Mouse (Mus musculus): ENCODE results near the gene Apoa2. TPM values are rescaled to one million over a fixed set of nuclear protein-coding genes. Genes with fewer than 3 reads are reported as not detected.

Gene Apoa2
- 2.6 and 5.1 TPM in 2 replicates for polyA plus RNA-seq (2015; fragmentation: Nextera tagmentation; extraction: Ambion mirVana)

DNA sequence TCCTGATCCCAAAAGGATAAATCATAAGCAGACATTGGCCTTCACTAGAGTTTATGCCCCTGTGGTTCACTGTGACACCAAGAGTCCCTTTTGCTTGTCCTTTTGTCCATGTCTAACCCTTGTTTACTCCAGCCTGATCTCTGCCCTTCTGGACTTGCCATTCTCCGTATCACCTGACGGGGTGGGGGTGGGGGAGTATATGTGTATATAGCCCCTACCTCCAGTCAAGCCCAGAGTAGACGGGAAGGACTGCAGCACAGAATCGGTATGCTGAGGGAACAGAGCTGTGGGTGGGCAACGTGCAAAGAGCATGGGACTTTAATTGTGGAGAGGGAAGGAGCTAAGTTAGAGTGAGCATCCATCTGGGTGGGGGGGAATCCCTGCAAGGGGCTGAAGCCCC lies at the start of gene Apoa2:
TSS of gene Apoa2 (plus strand) at position 198 of the 400 bp plus-strand sequence.
- Histone ChIP-seq H3K4me2 (replicated peaks) (no peak within 1 kb of the TSS), H3K9me3 (no peaks in the 10 kb centered on the region), H3K9ac (replicated peaks) (no peak within 1 kb of the TSS), H3K27me3 (no peaks in the 10 kb centered on the region), H3K4me3 (replicated peaks) (no peak within 1 kb of the TSS), H3K4me1 (replicated peaks) (peaks cover 16% of the 10 kb centered on the region), H3K36me3 (peaks cover 4% of the 10 kb centered on the region), H3K27ac (no peak within 1 kb of the TSS)
- ATAC-seq = no peak
- WGBS = 78% methylated on average over 5 of the region's 5 CpGs

DNA sequence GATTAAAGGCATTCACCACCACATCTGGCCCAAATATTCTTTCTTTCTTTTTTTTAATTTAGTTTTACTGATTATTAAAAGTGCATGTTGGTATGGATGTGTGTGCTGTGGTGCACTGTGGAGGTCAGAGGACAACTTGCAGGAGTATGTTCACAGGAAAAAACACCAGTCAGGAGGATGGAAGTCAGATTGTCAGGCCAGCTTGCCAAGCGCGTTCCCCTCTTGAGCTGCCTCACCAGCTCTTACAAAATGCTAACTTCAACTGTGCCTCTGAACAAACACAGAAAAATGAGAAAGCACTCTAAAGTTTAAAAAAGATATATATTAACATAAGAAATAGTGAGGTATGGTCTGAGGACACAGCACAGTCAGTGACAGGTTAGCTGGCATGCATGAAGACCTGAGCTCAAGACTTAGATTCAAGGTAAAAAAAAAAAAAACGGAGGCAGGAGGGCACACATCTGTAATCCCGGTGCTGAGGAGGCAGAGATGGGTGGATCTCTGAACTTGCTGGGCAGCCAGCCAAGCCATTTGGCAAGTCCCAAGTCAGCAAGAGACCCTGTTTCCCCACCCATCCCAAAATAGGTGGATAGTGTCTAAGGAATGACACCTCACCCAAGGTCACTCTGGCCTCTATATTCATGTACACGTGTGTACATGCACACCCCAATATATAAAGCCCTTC lies 45.2 kb upstream of the Apoa2 start:
- no peak for ATAC-seq
- Histone ChIP-seq H3K36me3 (no peaks in the 10 kb centered on the region), H3K4me3 (replicated peaks) (no peak overlapping the region), H3K27me3 (no peaks in the 10 kb centered on the region), H3K4me1 (replicated peaks) (no peaks in the 10 kb centered on the region), H3K27ac (no peak overlapping the region), H3K9me3 (no peaks in the 10 kb centered on the region), H3K9ac (replicated peaks) (no peak overlapping the region), H3K4me2 (replicated peaks) (no peak overlapping the region)
- 85% methylated on average over 5 of the region's 5 CpGs for WGBS

GRCm38 (mm10) chr1:171183025-171183424 lies 41.8 kb upstream of the Apoa2 start:
- Histone ChIP-seq H3K27me3 (no peaks in the 10 kb centered on the region), H3K27ac (no peak overlapping the region), H3K36me3 (no peaks in the 10 kb centered on the region), H3K9ac (replicated peaks) (no peak overlapping the region), H3K4me3 (replicated peaks) (no peak overlapping the region), H3K4me1 (replicated peaks) (peaks cover 6% of the 10 kb centered on the region), H3K9me3 (no peaks in the 10 kb centered on the region), H3K4me2 (replicated peaks) (no peak overlapping the region)
- no peak for ATAC-seq
- 83% methylated on average over 3 of the region's 3 CpGs for WGBS

GRCm38 (mm10) chr1:171183620-171184019 lies 41.2 kb upstream of the Apoa2 start:
- no peak overlapping the region for H3K4me3 ChIP-seq (replicated peaks)
- H3K27me3 ChIP-seq = no peaks in the 10 kb centered on the region
- no peak overlapping the region for H3K9ac ChIP-seq (replicated peaks)
- H3K9me3 ChIP-seq = no peaks in the 10 kb centered on the region
- H3K4me1 ChIP-seq (replicated peaks) = peaks cover 12% of the 10 kb centered on the region
- no peak overlapping the region for H3K27ac ChIP-seq
- no peaks in the 10 kb centered on the region for H3K36me3 ChIP-seq
- H3K4me2 ChIP-seq (replicated peaks) = no peak overlapping the region
- ATAC-seq = no peak
- WGBS = 75% methylated on average over 3 of the region's 3 CpGs

- 92% methylated on average over 7 of the region's 7 CpGs for WGBS
- no peak overlapping the region for H3K4me3 ChIP-seq (replicated peaks)
- ATAC-seq = no peak
- H3K4me1 ChIP-seq (replicated peaks) = peaks cover 18% of the 10 kb centered on the region
- no peak overlapping the region for H3K4me2 ChIP-seq (replicated peaks)
- no peaks in the 10 kb centered on the region for H3K36me3 ChIP-seq
- no peak overlapping the region for H3K27ac ChIP-seq
- no peaks in the 10 kb centered on the region for H3K9me3 ChIP-seq
- H3K9ac ChIP-seq (replicated peaks) = no peak overlapping the region
- no peaks in the 10 kb centered on the region for H3K27me3 ChIP-seq
Observed at GRCm38 (mm10) chr1:171184314-171184713, 40.5 kb upstream of the Apoa2 start.

- Histone ChIP-seq H3K4me2 (replicated peaks) (no peak overlapping the region), H3K27ac (no peak overlapping the region), H3K9me3 (no peaks in the 10 kb centered on the region), H3K27me3 (peaks cover 3% of the 10 kb centered on the region; the same call in 1 of the 2 replicates), H3K4me1 (replicated peaks) (peaks cover 25% of the 10 kb centered on the region), H3K9ac (replicated peaks) (no peak overlapping the region), H3K4me3 (replicated peaks) (no peak overlapping the region), H3K36me3 (no peaks in the 10 kb centered on the region)
- 78% methylated on average over 8 of the region's 8 CpGs for WGBS
- ATAC-seq = no peak
Observed at GRCm38 (mm10) chr1:171185655-171186054, 39.2 kb upstream of the Apoa2 start.

- no peak overlapping the region for H3K27ac ChIP-seq
Observed at GRCm38 (mm10) chr1:171187851-171188700, 36.8 kb upstream of the Apoa2 start.

DNA sequence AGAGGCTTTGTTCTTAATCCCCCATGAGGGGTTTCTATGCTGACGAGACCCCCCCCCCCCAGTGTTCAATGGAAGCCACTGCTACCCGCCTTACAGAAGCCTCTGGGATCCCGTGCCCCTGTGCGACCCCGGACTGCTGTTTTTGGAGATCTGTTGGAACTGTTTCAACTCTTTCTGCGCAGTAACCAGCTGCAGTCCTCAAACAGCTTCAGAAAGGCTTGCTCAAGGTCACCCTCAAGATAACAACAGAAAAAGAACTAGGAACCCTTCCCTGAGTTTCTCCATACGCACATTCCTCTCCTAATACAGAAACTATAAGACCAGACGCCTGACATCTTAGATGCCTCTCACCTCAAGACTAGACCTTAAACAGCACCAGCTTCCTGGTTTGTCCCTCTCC lies 35.8 kb upstream of the Apoa2 start:
- Histone ChIP-seq H3K4me1 (replicated peaks) (peaks cover 44% of the 10 kb centered on the region), H3K4me3 (replicated peaks) (no peak overlapping the region), H3K36me3 (no peaks in the 10 kb centered on the region), H3K27ac (no peak overlapping the region; the same call in 1 of the 2 replicates), H3K9me3 (no peaks in the 10 kb centered on the region), H3K27me3 (peaks cover 16% of the 10 kb centered on the region), H3K9ac (replicated peaks) (no peak overlapping the region), H3K4me2 (replicated peaks) (no peak overlapping the region)
- no peak for ATAC-seq
- WGBS = 5% methylated on average over 8 of the region's 8 CpGs

More at GRCm38 (mm10) chr1:171187851-171188700, 36.8 kb upstream of the Apoa2 start:
- peak overlapping the region; percentile 15; the same call in 1 of the 2 replicates for H3K4me2 ChIP-seq (replicated peaks)
- no peak overlapping the region for H3K4me3 ChIP-seq (replicated peaks)
- no peaks in the 10 kb centered on the region for H3K36me3 ChIP-seq
- peaks cover 13% of the 10 kb centered on the region; the same call in 1 of the 2 replicates for H3K27me3 ChIP-seq
- WGBS = 16% methylated on average over 13 of the region's 13 CpGs
- no peaks in the 10 kb centered on the region for H3K9me3 ChIP-seq
- 0 out of 2 replicates have a peak, but pooled peaks have one; percentile 35 for ATAC-seq
- H3K4me1 ChIP-seq (replicated peaks) = peaks cover 35% of the 10 kb centered on the region
- H3K9ac ChIP-seq (replicated peaks) = no peak overlapping the region

GRCm38 (mm10) chr1:171189476-171190114 lies 35.3 kb upstream of the Apoa2 start:
- Histone ChIP-seq H3K4me2 (replicated peaks) (no peak overlapping the region), H3K27ac (peak overlapping the region; percentile 25)

GRCm38 (mm10) chr1:171190832-171191231 lies 34.0 kb upstream of the Apoa2 start:
- WGBS = 96% methylated on average over 9 of the region's 9 CpGs
- Histone ChIP-seq H3K9me3 (no peaks in the 10 kb centered on the region), H3K9ac (replicated peaks) (no peak overlapping the region), H3K4me1 (replicated peaks) (peaks cover 61% of the 10 kb centered on the region), H3K27ac (no peak overlapping the region), H3K4me2 (replicated peaks) (no peak overlapping the region), H3K36me3 (no peaks in the 10 kb centered on the region), H3K27me3 (peaks cover 34% of the 10 kb centered on the region), H3K4me3 (replicated peaks) (no peak overlapping the region)
- no peak for ATAC-seq

More at GRCm38 (mm10) chr1:171189476-171190114, 35.3 kb upstream of the Apoa2 start:
- WGBS = 23% methylated on average over 14 of the region's 14 CpGs
- Histone ChIP-seq H3K27me3 (peaks cover 22% of the 10 kb centered on the region), H3K36me3 (no peaks in the 10 kb centered on the region), H3K9ac (replicated peaks) (no peak overlapping the region), H3K4me3 (replicated peaks) (no peak overlapping the region), H3K9me3 (no peaks in the 10 kb centered on the region), H3K4me1 (replicated peaks) (peaks cover 50% of the 10 kb centered on the region)
- ATAC-seq = 0 out of 2 replicates have a peak, but pooled peaks have one; percentile 28

GRCm38 (mm10) chr1:171192283-171192682 lies 32.6 kb upstream of the Apoa2 start:
- Histone ChIP-seq H3K36me3 (no peaks in the 10 kb centered on the region), H3K9ac (replicated peaks) (no peak overlapping the region), H3K4me2 (replicated peaks) (peak overlapping the region; percentile 96), H3K27ac (no peak overlapping the region), H3K9me3 (no peaks in the 10 kb centered on the region), H3K4me1 (replicated peaks) (peaks cover 62% of the 10 kb centered on the region), H3K4me3 (replicated peaks) (no peak overlapping the region), H3K27me3 (peaks cover 43% of the 10 kb centered on the region)
- 42% methylated on average over 10 of the region's 10 CpGs for WGBS
- no peak for ATAC-seq
